Mouse (Mus musculus) c-Kit-positive CD71-positive TER-119-negative erythroid progenitor cells, embryonic 14.5 days (primary cell): Measurements from ENCODE around the gene Wdr49.

ENCODE experiments used
- DNase-seq: peaks from one replicate; pipeline ENCODE4 v3.0.0-alpha.2; 2013; ENCODE audit warnings: low read depth

Gene Wdr49

GRCm38 (mm10) chr3:75482056-75482455, at the start of gene Wdr49:
Wdr49 (minus strand) TSS chr3:75482156.
- no peak for DNase-seq

GRCm38 (mm10) chr3:75531074-75531473, 49.1 kb upstream of the Wdr49 start:
- DNase-seq = no peak

- no peak for DNase-seq
Measured at GRCm38 (mm10) chr3:75522527-75522926, 40.6 kb upstream of the Wdr49 start.

- DNase-seq = no peak
Measured at GRCm38 (mm10) chr3:75521314-75521713, 39.4 kb upstream of the Wdr49 start.

- peak; percentile 30 for DNase-seq
Measured at GRCm38 (mm10) chr3:75517631-75518250, 35.8 kb upstream of the Wdr49 start.

- DNase-seq = no peak
Measured at GRCm38 (mm10) chr3:75498961-75499960, 17.3 kb upstream of the Wdr49 start.

GRCm38 (mm10) chr3:75492913-75493312, 11.0 kb upstream of the Wdr49 start:
- DNase-seq = no peak

- no peak for DNase-seq
Measured at GRCm38 (mm10) chr3:75475106-75475505, 6.8 kb downstream of the Wdr49 start.

- no peak for DNase-seq
Measured at GRCm38 (mm10) chr3:75474657-75475056, 7.3 kb downstream of the Wdr49 start.

GRCm38 (mm10) chr3:75468154-75468553, 13.8 kb downstream of the Wdr49 start:
- DNase-seq = no peak

GRCm38 (mm10) chr3:75430564-75431181, 51.3 kb downstream of the Wdr49 start:
- no peak for DNase-seq

GRCm38 (mm10) chr3:75395918-75396317, 86.0 kb downstream of the Wdr49 start:
- DNase-seq = no peak

GRCm38 (mm10) chr3:75395121-75395895, 86.6 kb downstream of the Wdr49 start:
- no peak for DNase-seq

- DNase-seq = no peak
Measured at GRCm38 (mm10) chr3:75394487-75394886, 87.5 kb downstream of the Wdr49 start.

- no peak for DNase-seq
Measured at GRCm38 (mm10) chr3:75381776-75382175, 100.2 kb downstream of the Wdr49 start.

GRCm38 (mm10) chr3:75353972-75354371, 128.0 kb downstream of the Wdr49 start:
- DNase-seq = no peak

- DNase-seq = no peak
Measured at GRCm38 (mm10) chr3:75337196-75337595, 144.8 kb downstream of the Wdr49 start.

GRCm38 (mm10) chr3:75320999-75321398, 161.0 kb downstream of the Wdr49 start:
- DNase-seq = no peak

GRCm38 (mm10) chr3:75308861-75309260, 173.1 kb downstream of the Wdr49 start:
- DNase-seq = no peak

- no peak for DNase-seq
Measured at GRCm38 (mm10) chr3:75308228-75308627, 173.7 kb downstream of the Wdr49 start.

- no peak for DNase-seq
Measured at GRCm38 (mm10) chr3:75305584-75305983, 176.4 kb downstream of the Wdr49 start.

- DNase-seq = no peak
Measured at GRCm38 (mm10) chr3:75304621-75305020, 177.3 kb downstream of the Wdr49 start.
